Mouse (Mus musculus): ENCODE measurements around the gene Cdk2ap2. TPM values are rescaled to one million over a fixed set of nuclear protein-coding genes. Genes with fewer than 3 reads are reported as not detected.
"Not testable (repeated sequence)": the region's sequence is repeated elsewhere in the genome, so short reads cannot be mapped to it uniquely, and the experiment has no call there.

The Cdk2ap2 gene
- polyA plus RNA-seq (2021), result 93.8 TPM

GRCm38 (mm10) chr19:4096642-4097440 is at the start of gene Cdk2ap2:
Gene Cdk2ap2, plus strand, starts transcription at chr19:4097182.
- ATAC-seq, result peak; percentile 88
- H3K27me3 ChIP-seq, result no peaks in the 10 kb centered on the region
- ChIA-PET CTCF (interaction anchor here (1.1 to 1.5 kb wide), 5 partner anchors 13 to 132 kb away, joined by 3 to 6 read pairs (median 3); no protein-coding TSS in a partner anchor), POLR2A (interaction anchor here (1.0 to 1.7 kb wide), 4 partner anchors 30 to 131 kb away, joined by 3 to 4 read pairs (median 3); partner anchors contain the start of genes AC109138.7 and Clcf1)
- DNase-seq (ENCODE audit: low read depth, low spot score), result peak; percentile 97
- no peak for TF ChIP-seq CTCF (IDR thresholded peaks at IDR 0.05)
- in situ Hi-C loops (cut with MboI; ENCODE audit: low pct_unique_long_range_greater_than_20kb), result no loop called here

GRCm38 (mm10) chr19:4047859-4048258 is 49.1 kb upstream of the Cdk2ap2 start:
- ATAC-seq (no peak), DNase-seq (ENCODE audit: low read depth, low spot score) (no peak)
- in situ Hi-C loops (cut with MboI; ENCODE audit: low pct_unique_long_range_greater_than_20kb), result no loop called here
- TF ChIP-seq CTCF (IDR thresholded peaks at IDR 0.05), result peak; percentile 82
- CTCF ChIA-PET, result interaction anchor here (0.7 to 6.9 kb wide), 18 partner anchors 10 to 101 kb away, joined by 3 to 74 read pairs (median 4); partner anchors contain the start of genes Gstp1 and Ndufv1
- H3K27me3 ChIP-seq, result no peaks in the 10 kb centered on the region
- POLR2A ChIA-PET, result interaction anchor here (1.2 to 3.4 kb wide), 3 partner anchors 9 to 29 kb away, joined by 3 to 21 read pairs (median 4); no protein-coding TSS in a partner anchor

- TF ChIP-seq CTCF (IDR thresholded peaks at IDR 0.05), result peak; percentile 56
- ATAC-seq; DNase-seq (ENCODE audit: low read depth, low spot score); H3K27me3 ChIP-seq; in situ Hi-C loops (cut with MboI; ENCODE audit: low pct_unique_long_range_greater_than_20kb): not testable (repeated sequence)
- ChIA-PET POLR2A (interaction anchor here (0.6 kb wide), 1 partner anchor 101 kb away, joined by 3 read pairs; no protein-coding TSS in a partner anchor), CTCF (interaction anchor here (1.2 to 6.9 kb wide), 5 partner anchors 18 to 102 kb away, joined by 3 to 74 read pairs (median 16); partner anchors contain the start of gene Ndufv1)
Observed at GRCm38 (mm10) chr19:4049069-4049468, 47.9 kb upstream of the Cdk2ap2 start.

GRCm38 (mm10) chr19:4051016-4051415 is 46.0 kb upstream of the Cdk2ap2 start:
- ATAC-seq, result no peak
- TF ChIP-seq CTCF (IDR thresholded peaks at IDR 0.05), result peak; percentile 33
- DNase-seq (ENCODE audit: low read depth, low spot score), result no peak
- CTCF ChIA-PET, result interaction anchor here (1.0 to 6.9 kb wide), 4 partner anchors 17 to 38 kb away, joined by 3 to 74 read pairs (median 8); partner anchors contain the start of genes Cabp2 and Ndufv1
- no peaks in the 10 kb centered on the region for H3K27me3 ChIP-seq
- POLR2A ChIA-PET, result no interaction called here
- in situ Hi-C loops (cut with MboI; ENCODE audit: low pct_unique_long_range_greater_than_20kb), result loop anchor here (5.0 kb wide), 2 partner anchors 34 to 36 kb away; no protein-coding TSS in a partner anchor

- CTCF ChIA-PET, result interaction anchor here (0.8 to 2.0 kb wide), 18 partner anchors 9 to 176 kb away, joined by 3 to 31 read pairs (median 3); partner anchors contain the start of genes Cabp2, Cdk2ap2 and Gstp1
Observed at GRCm38 (mm10) chr19:4051741-4052515, 45.1 kb upstream of the Cdk2ap2 start.

GRCm38 (mm10) chr19:4052516-4053030 is 44.4 kb upstream of the Cdk2ap2 start:
- ATAC-seq, result no peak
- CTCF ChIA-PET, result interaction anchor here (0.8 to 2.0 kb wide), 18 partner anchors 8 to 176 kb away, joined by 3 to 31 read pairs (median 4); partner anchors contain the start of genes Cabp2, Cdk2ap2, Gstp1 and Ndufv1
- DNase-seq (ENCODE audit: low read depth, low spot score), result no peak
- POLR2A ChIA-PET, result interaction anchor here (0.5 to 0.8 kb wide), 2 partner anchors 46 to 162 kb away, joined by 3 read pairs; no protein-coding TSS in a partner anchor
- in situ Hi-C loops (cut with MboI; ENCODE audit: low pct_unique_long_range_greater_than_20kb), result loop anchor here (5.0 kb wide), 2 partner anchors 35 kb away; no protein-coding TSS in a partner anchor
- TF ChIP-seq CTCF (IDR thresholded peaks at IDR 0.05), result no peak
- H3K27me3 ChIP-seq, result no peaks in the 10 kb centered on the region

More at GRCm38 (mm10) chr19:4051741-4052515, 45.1 kb upstream of the Cdk2ap2 start:
- DNase-seq (ENCODE audit: low read depth, low spot score) (no peak), ATAC-seq (no peak)
- in situ Hi-C loops (cut with MboI; ENCODE audit: low pct_unique_long_range_greater_than_20kb), result loop anchor here (5.0 kb wide), 2 partner anchors 35 kb away; no protein-coding TSS in a partner anchor
- no peaks in the 10 kb centered on the region for H3K27me3 ChIP-seq
- peak; percentile 87 for TF ChIP-seq CTCF (IDR thresholded peaks at IDR 0.05)
- POLR2A ChIA-PET, result interaction anchor here (0.5 to 0.8 kb wide), 2 partner anchors 47 to 161 kb away, joined by 3 read pairs; no protein-coding TSS in a partner anchor

- TF ChIP-seq CTCF (IDR thresholded peaks at IDR 0.05), result no peak
- in situ Hi-C loops (cut with MboI; ENCODE audit: low pct_unique_long_range_greater_than_20kb), result loop anchor here (5.0 kb wide), 2 partner anchors 33 to 37 kb away; no protein-coding TSS in a partner anchor
- DNase-seq (ENCODE audit: low read depth, low spot score), result no peak
- POLR2A ChIA-PET, result no interaction called here
- ATAC-seq, result no peak
- CTCF ChIA-PET, result interaction anchor here (2.0 to 3.3 kb wide), 2 partner anchors 30 to 35 kb away, joined by 7 to 12 read pairs; no protein-coding TSS in a partner anchor
- H3K27me3 ChIP-seq, result no peaks in the 10 kb centered on the region
Observed at GRCm38 (mm10) chr19:4054613-4055012, 42.4 kb upstream of the Cdk2ap2 start.

GRCm38 (mm10) chr19:4055216-4055946 is 41.6 kb upstream of the Cdk2ap2 start:
- no peak for TF ChIP-seq CTCF (IDR thresholded peaks at IDR 0.05)
- in situ Hi-C loops (cut with MboI; ENCODE audit: low pct_unique_long_range_greater_than_20kb), result no loop called here
- ATAC-seq (no peak), DNase-seq (ENCODE audit: low read depth, low spot score) (no peak)
- ChIA-PET CTCF (interaction anchor here (2.0 to 3.3 kb wide), 2 partner anchors 29 to 35 kb away, joined by 7 to 12 read pairs; no protein-coding TSS in a partner anchor), POLR2A (interaction anchor here (0.7 to 2.8 kb wide), 2 partner anchors 9 to 357 kb away, joined by 3 to 21 read pairs; partner anchors contain the start of gene Gstp2)
- no peaks in the 10 kb centered on the region for H3K27me3 ChIP-seq

Measured in Patski (cell line).